Mouse (Mus musculus): ENCODE measurements at regions not wholly inside any gene's neighbourhood (a gene's known extent, or its start where the extent isn't known, plus 50 kb on each side); places are given as distances from the start of the nearest gene placed in this dataset.

DNA sequence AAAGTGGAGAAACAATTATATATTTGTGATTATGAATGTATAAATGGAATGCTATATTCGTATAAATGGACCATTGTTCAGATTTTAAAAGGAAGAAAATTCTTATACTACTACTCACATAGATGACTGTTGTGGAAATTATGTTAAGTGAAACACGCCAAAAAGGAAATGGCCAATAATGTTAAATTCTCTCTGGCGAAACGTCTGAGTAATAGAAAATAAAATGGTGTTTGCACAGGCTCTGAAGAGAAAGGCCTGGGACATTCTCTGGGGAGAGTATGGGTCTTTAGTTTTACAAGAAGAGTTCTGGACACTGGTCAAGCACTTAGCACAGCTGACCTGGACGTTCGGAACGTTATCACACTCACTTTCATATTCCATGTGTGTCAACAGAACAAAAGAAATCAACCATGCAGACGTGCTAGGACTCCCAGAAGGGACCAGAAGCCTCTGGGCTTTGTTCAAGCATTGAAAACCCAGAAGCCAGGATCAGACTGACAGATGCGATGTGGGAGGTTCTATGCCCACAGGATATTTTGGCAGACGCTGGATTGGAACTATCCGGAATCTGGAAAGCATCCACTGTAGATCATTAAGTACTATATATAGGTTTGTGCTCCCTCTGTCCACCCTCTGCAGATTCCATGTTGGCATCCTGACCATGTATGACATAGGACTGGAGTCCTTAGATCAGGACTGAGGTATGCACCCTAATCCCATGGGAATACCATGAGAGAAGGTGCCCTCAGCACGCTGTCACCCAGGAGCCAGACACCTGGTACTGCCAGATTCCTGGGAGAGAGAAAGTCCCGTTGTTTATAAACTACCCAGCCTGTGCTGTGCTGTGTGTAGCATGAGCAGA lies 178.0 kb upstream of the Foxn2 start:
- Histone ChIP-seq H3K4me1 (ENCODE audit: control insufficient read depth, insufficient read depth, low read length) (peaks cover 3% of the 10 kb centered on the region), H3K4me3 (ENCODE audit: insufficient read depth, low read length) (no peak overlapping the region), H3K27ac (ENCODE audit: insufficient read depth, low read depth, low read length) (no peak overlapping the region)
- no peak for TF ChIP-seq CTCF (IDR thresholded peaks at IDR 0.05; ENCODE audit: low read depth, low read length)
- TF ChIP-seq POLR2A (IDR thresholded peaks at IDR 0.05; ENCODE audit: borderline replicate concordance, low read depth, low read length) = no peak

DNA sequence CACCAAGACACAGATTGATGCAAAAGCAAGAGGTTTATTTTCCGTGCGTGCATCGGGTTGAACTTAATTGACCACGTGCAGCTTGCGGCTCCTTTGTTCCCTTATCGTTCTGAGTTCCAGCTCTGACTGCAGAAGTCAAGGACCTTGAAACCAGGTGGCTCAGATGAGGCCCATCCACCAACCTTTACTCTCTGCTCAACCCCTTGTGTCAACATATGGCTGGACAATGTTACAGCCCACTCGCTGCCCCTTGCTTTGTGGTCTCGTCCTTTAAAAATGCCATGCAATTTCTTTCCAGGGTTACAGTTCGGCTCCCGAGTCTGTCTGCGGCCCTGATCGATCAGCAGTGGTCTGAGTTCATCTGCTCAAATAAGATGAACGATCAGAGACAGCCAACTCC lies 175.2 kb upstream of the Foxn2 start:
- TF ChIP-seq POLR2A (IDR thresholded peaks at IDR 0.05; ENCODE audit: borderline replicate concordance, low read depth, low read length) = no peak
- TF ChIP-seq CTCF (IDR thresholded peaks at IDR 0.05; ENCODE audit: low read depth, low read length) = no peak
- Histone ChIP-seq H3K4me3 (ENCODE audit: insufficient read depth, low read length) (no peak overlapping the region), H3K27ac (ENCODE audit: insufficient read depth, low read depth, low read length) (no peak overlapping the region), H3K4me1 (ENCODE audit: control insufficient read depth, insufficient read depth, low read length) (peaks cover 3% of the 10 kb centered on the region)

DNA sequence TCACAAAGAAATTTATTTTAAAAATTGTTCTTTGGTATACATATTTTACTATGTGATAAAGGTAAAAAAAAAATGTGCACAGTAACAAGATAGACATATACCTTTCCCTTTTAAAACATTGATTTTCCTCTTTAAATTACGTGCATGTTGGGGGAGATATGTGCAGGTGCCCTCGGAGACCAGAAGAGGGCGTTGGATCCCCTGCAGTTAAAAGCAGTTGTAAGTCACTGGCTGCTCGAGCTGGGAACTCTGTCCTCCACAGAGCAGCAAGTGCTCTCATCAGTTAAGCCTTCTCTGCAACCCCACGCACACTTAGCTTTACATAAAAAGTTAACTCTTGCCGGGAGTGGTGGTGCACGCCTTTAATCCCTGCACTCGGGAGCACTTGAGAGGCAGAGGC lies 172.3 kb upstream of the Foxn2 start:
- Histone ChIP-seq H3K4me3 (ENCODE audit: insufficient read depth, low read length) (no peak overlapping the region), H3K27ac (ENCODE audit: insufficient read depth, low read depth, low read length) (no peak overlapping the region), H3K4me1 (ENCODE audit: control insufficient read depth, insufficient read depth, low read length) (peaks cover 3% of the 10 kb centered on the region)
- TF ChIP-seq CTCF (IDR thresholded peaks at IDR 0.05; ENCODE audit: low read depth, low read length) (no peak), POLR2A (IDR thresholded peaks at IDR 0.05; ENCODE audit: borderline replicate concordance, low read depth, low read length) (no peak)

DNA sequence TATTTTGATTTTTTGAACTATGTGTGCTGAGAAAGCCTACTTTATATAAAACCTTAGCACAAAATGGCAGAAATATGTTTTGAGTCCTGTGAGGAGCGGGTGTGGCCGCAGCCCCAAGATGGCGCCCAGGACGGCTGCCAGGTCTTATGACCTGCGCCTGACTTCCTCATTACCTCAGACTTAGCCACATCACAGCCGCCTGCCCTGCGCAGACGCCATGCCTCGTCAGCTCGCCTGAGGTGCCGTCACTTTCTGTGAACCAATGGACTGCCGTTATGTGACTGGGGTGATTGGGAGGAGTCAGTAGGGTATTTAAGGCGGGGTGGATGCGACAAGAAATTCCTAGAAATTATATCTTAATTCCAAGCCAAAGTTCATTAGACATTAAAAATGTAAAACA lies 171.7 kb upstream of the Foxn2 start:
- TF ChIP-seq CTCF (IDR thresholded peaks at IDR 0.05; ENCODE audit: low read depth, low read length) = no peak
- H3K27ac ChIP-seq (ENCODE audit: insufficient read depth, low read depth, low read length) = no peak overlapping the region
- no peak overlapping the region for H3K4me3 ChIP-seq (ENCODE audit: insufficient read depth, low read length)
- H3K4me1 ChIP-seq (ENCODE audit: control insufficient read depth, insufficient read depth, low read length) = peaks cover 3% of the 10 kb centered on the region

DNA sequence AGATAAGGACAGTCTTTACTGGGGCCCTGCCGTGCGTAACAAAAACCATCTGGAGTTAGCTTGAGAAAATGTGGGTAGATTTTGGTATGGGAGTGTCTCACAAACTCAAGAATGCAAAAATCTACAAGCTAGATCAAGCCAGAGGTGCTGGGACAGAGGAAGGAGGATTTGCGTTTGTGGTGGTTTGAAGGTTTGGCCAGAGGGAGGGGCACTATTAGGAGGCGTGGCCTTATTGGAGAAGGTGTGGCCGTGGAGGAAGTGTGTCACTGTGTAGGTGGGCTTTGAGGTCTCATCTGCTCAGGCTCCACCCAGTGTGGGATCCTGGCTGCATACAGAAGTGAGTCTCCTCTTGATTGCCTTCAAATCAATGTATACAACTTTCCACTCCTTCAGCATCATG lies 169.6 kb upstream of the Foxn2 start:
- Histone ChIP-seq H3K27ac (ENCODE audit: insufficient read depth, low read depth, low read length) (no peak overlapping the region), H3K4me3 (ENCODE audit: insufficient read depth, low read length) (no peak overlapping the region), H3K4me1 (ENCODE audit: control insufficient read depth, insufficient read depth, low read length) (peaks cover 3% of the 10 kb centered on the region; the same call in 1 of the 2 replicates)
- TF ChIP-seq CTCF (IDR thresholded peaks at IDR 0.05; ENCODE audit: low read depth, low read length) = no peak
- TF ChIP-seq POLR2A (IDR thresholded peaks at IDR 0.05; ENCODE audit: borderline replicate concordance, low read depth, low read length) = no peak

DNA sequence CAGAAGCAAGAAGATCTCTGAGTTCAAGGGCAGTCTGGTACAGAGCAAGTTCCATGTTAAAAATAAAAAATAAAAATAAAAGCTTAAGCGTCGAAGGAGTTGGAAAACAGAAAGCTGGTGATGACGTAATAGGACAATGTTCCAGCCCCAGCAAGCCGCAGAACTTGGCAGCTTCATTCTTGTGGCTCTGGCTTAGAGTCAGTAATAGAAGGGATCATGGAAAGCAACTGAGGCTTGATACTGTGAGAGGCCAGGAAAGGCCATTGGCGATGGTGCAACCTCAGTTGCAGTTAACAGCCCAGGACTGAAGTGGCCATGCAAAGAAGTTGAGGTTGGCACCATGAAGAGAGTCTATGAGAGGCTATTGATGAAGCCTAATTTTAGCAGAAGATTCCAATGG lies 168.3 kb upstream of the Foxn2 start:
- Histone ChIP-seq H3K4me1 (ENCODE audit: control insufficient read depth, insufficient read depth, low read length) (peaks cover 3% of the 10 kb centered on the region; the same call in 1 of the 2 replicates), H3K4me3 (ENCODE audit: insufficient read depth, low read length) (no peak overlapping the region), H3K27ac (ENCODE audit: insufficient read depth, low read depth, low read length) (no peak overlapping the region)
- no peak for TF ChIP-seq CTCF (IDR thresholded peaks at IDR 0.05; ENCODE audit: low read depth, low read length)
- TF ChIP-seq POLR2A (IDR thresholded peaks at IDR 0.05; ENCODE audit: borderline replicate concordance, low read depth, low read length) = no peak

DNA sequence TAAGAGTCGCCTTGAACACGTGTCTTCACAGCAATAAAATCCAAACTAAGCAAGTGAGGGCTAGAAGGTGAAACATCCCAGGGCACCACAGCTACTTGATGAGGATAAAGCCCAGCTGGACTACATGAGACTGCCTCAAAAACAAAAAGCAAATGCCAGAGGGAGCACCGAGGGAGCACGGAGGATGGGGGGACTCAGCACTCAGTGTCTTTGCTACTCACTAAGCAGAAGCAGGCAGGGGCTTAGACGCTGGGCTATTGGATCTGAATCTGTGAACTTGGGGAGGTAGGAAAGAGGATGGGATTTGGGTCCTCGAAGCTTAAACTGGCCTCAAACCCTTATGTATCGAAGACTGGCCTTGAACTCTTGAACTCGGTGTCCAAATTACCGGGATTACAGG lies 167.0 kb upstream of the Foxn2 start:
- TF ChIP-seq CTCF (IDR thresholded peaks at IDR 0.05; ENCODE audit: low read depth, low read length) (no peak), POLR2A (IDR thresholded peaks at IDR 0.05; ENCODE audit: borderline replicate concordance, low read depth, low read length) (no peak)
- peaks cover 3% of the 10 kb centered on the region; the same call in 1 of the 2 replicates for H3K4me1 ChIP-seq (ENCODE audit: control insufficient read depth, insufficient read depth, low read length)
- no peak overlapping the region for H3K27ac ChIP-seq (ENCODE audit: insufficient read depth, low read depth, low read length)
- no peak overlapping the region for H3K4me3 ChIP-seq (ENCODE audit: insufficient read depth, low read length)

DNA sequence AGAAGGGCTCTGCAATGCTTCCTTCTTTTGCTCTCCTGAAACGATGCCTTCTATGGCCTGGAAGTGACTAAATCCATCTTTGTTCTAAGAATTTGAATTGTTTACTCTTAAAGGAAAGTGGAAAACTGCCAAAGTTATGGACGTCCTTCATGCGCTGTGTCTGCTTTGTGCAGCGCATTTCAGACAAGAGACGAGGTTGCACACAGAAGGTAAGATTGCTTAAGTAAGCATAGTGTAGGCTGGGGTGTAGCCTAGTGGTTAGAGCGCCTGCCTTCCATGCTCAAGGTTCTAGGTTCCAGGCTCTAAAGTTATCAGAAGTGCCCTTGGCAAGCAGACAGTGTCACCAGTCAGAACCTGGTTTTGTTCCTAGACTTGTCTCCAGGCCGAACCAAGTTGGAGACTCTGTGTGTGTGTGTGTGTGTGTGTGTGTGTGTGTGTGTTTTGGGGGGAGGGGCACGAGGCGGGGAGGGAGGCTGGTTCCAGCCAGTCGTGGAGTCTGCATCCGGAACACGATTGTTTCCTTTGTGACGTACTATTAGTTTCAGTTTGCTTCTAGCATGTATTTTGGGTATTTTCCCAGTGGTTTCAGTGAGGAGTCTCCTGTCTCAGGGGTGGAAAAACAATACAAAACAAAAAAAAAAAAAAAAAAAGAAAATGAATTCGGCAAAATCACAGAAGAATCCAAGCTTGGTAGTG lies 166.4 kb upstream of the Foxn2 start:
- no peak for TF ChIP-seq CTCF (IDR thresholded peaks at IDR 0.05; ENCODE audit: low read depth, low read length)
- no peak for TF ChIP-seq POLR2A (IDR thresholded peaks at IDR 0.05; ENCODE audit: borderline replicate concordance, low read depth, low read length)
- H3K4me3 ChIP-seq (ENCODE audit: insufficient read depth, low read length) = peak overlapping the region; percentile 38
- no peak overlapping the region for H3K27ac ChIP-seq (ENCODE audit: insufficient read depth, low read depth, low read length)

DNA sequence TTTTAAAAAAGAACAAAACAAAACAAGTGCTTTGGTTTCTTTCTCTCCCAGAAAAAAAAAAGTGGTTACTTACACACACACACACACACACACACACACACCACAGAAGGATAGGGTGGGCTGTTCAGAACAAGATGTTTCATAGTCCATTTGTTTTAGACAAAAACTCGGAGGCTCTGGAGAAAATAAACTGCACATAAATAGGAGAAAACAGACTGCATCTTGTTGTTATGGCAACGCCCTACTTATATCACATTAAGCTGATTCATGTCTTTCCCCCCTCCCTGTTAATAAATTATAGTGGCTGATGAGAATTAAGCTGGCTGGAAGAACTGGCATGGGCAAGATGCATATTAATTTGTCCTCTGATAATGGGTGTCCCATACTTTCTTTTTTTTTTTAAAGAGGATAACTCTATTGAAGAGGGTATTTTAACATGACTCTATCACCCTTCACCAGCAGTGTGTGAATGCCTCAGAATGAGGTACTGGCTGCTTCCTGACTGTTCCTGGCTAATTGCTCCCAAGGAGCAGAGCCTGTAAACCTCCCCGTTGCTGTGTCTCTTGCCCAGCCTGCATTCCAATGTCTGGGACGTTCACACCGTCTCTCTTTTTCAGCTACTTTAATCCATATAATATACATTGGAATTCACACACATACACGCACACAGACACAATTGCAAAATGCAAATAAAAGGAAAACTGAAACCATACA lies 165.6 kb upstream of the Foxn2 start:
- Histone ChIP-seq H3K27ac (ENCODE audit: insufficient read depth, low read depth, low read length) (no peak overlapping the region), H3K4me3 (ENCODE audit: insufficient read depth, low read length) (no peak overlapping the region), H3K4me1 (ENCODE audit: control insufficient read depth, insufficient read depth, low read length) (peaks cover 3% of the 10 kb centered on the region; the same call in 1 of the 2 replicates)
- TF ChIP-seq POLR2A (IDR thresholded peaks at IDR 0.05; ENCODE audit: borderline replicate concordance, low read depth, low read length) = no peak
- no peak for TF ChIP-seq CTCF (IDR thresholded peaks at IDR 0.05; ENCODE audit: low read depth, low read length)

More for the DNA sequence above, 166.4 kb upstream of the Foxn2 start:
- H3K4me1 ChIP-seq (ENCODE audit: control insufficient read depth, insufficient read depth, low read length) = peaks cover 3% of the 10 kb centered on the region; the same call in 1 of the 2 replicates
